Mouse (Mus musculus) regulatory T cell (primary cell): Measurements from ENCODE around the gene Bak1.

Experiments
- in situ Hi-C: fragments of 300-600 bp; cut with MboI, MseI; formaldehyde crosslinking; loops from one replicate; pipeline ENCODE4 v1.15.1; 2025; ENCODE audit warnings: high pct_unique_total_duplicates

Bak1 gene

GRCm38 (mm10) chr17:27050853-27051252 lies 22.0 kb upstream of the Bak1 start:
- in situ Hi-C loops: no loop called here

GRCm38 (mm10) chr17:27048445-27049239 lies 19.8 kb upstream of the Bak1 start:
- in situ Hi-C loops: no loop called here

- in situ Hi-C loops: no loop called here
These were observed 19.1 kb upstream of the Bak1 start for GRCm38 (mm10) chr17:27047762-27048444.

- in situ Hi-C loops: no loop called here
These were observed 16.4 kb upstream of the Bak1 start for GRCm38 (mm10) chr17:27045164-27045563.

- in situ Hi-C loops: no loop called here
These were observed 14.0 kb upstream of the Bak1 start for GRCm38 (mm10) chr17:27042840-27043239.

GRCm38 (mm10) chr17:27041787-27042055 lies 12.9 kb upstream of the Bak1 start:
- in situ Hi-C loops: no loop called here

GRCm38 (mm10) chr17:27041046-27041786 lies 12.4 kb upstream of the Bak1 start:
- in situ Hi-C loops: no loop called here

GRCm38 (mm10) chr17:27040304-27041045 lies 11.7 kb upstream of the Bak1 start:
- in situ Hi-C loops: no loop called here

- in situ Hi-C loops: no loop called here
These were observed 10.8 kb upstream of the Bak1 start for GRCm38 (mm10) chr17:27039432-27040102.

GRCm38 (mm10) chr17:27038335-27039050 lies 9.7 kb upstream of the Bak1 start:
- in situ Hi-C loops: no loop called here

GRCm38 (mm10) chr17:27036465-27036864 lies 7.7 kb upstream of the Bak1 start:
- in situ Hi-C loops: no loop called here

GRCm38 (mm10) chr17:27032869-27033268 lies 4.1 kb upstream of the Bak1 start:
- in situ Hi-C loops: no loop called here

GRCm38 (mm10) chr17:27032328-27032727 lies 3.5 kb upstream of the Bak1 start:
- in situ Hi-C loops: no loop called here

- in situ Hi-C loops: no loop called here
These were observed 2.1 kb upstream of the Bak1 start for GRCm38 (mm10) chr17:27030896-27031295.

GRCm38 (mm10) chr17:27029431-27029830 lies 622 bp upstream of the Bak1 start:
- in situ Hi-C loops: no loop called here

- in situ Hi-C loops: no loop called here
These were observed 469 bp downstream of the Bak1 start for GRCm38 (mm10) chr17:27028284-27028795.

GRCm38 (mm10) chr17:27027460-27028283 lies 1.1 kb downstream of the Bak1 start:
- in situ Hi-C loops: no loop called here

- in situ Hi-C loops: no loop called here
These were observed 2.9 kb downstream of the Bak1 start for GRCm38 (mm10) chr17:27025951-27026350.

GRCm38 (mm10) chr17:27025326-27025902 lies 3.4 kb downstream of the Bak1 start:
- in situ Hi-C loops: no loop called here
